Mouse (Mus musculus) hindbrain, embryonic 16.5 days (tissue): ENCODE results near the gene Slc25a33. TPM values are rescaled to one million over a fixed set of nuclear protein-coding genes. Genes with fewer than 3 reads are reported as not detected.
A peak's percentile ranks its signal among the peaks of the same experiment; 100 is the strongest.
"Not testable (repeated sequence)": the region's sequence is repeated elsewhere in the genome, so short reads cannot be mapped to it uniquely, and the experiment has no call there.

Source experiments
- ATAC-seq: fragments of 200-750 bp; cut with Nextera tagmentation; 2 replicates; pipeline ENCODE4 v1.8.0; 2017; ENCODE audit warnings: moderate TSS enrichment, moderate library complexity
- H3K27ac ChIP-seq: fragments of 300-500 bp; sonication (generic); 2 replicates; pipeline ENCODE4 v1.5.1; 2014; ENCODE audit warnings: low read depth, mild to moderate bottlenecking, control low read depth, low read length, moderate library complexity
- H3K27me3 ChIP-seq: fragments of 300-500 bp; sonication (generic); replicated peaks from 2 replicates; pipeline ENCODE4 v1.6.1; 2014; ENCODE audit warnings: low read length; ENCODE audit not compliant: control insufficient read depth, insufficient read depth
- H3K36me3 ChIP-seq: fragments of 300-500 bp; sonication (generic); 2 replicates; pipeline ENCODE4 v1.6.1; 2014; ENCODE audit warnings: mild to moderate bottlenecking, low read length, moderate library complexity, mixed read lengths; ENCODE audit not compliant: control insufficient read depth, insufficient read depth
- H3K4me1 ChIP-seq: fragments of 300-500 bp; sonication (generic); 2 replicates; pipeline ENCODE4 v1.6.1; 2014; ENCODE audit warnings: low read depth, low read length; ENCODE audit not compliant: control insufficient read depth, insufficient read depth
- H3K4me2 ChIP-seq: fragments of 300-500 bp; sonication (generic); 2 replicates; pipeline ENCODE4 v1.6.1; 2014; ENCODE audit warnings: mild to moderate bottlenecking, low read length, control low read depth, moderate library complexity
- H3K4me3 ChIP-seq: fragments of 300-500 bp; sonication (generic); 2 replicates; pipeline ENCODE4 v1.5.1; 2014; ENCODE audit warnings: mild to moderate bottlenecking, low read length, control low read depth, moderate library complexity
- H3K9ac ChIP-seq: fragments of 300-500 bp; sonication (generic); 2 replicates; pipeline ENCODE4 v1.6.1; 2014; ENCODE audit warnings: low read depth, mild to moderate bottlenecking, control low read depth, low read length, moderate library complexity
- H3K9me3 ChIP-seq: fragments of 300-500 bp; sonication (generic); 2 replicates; pipeline ENCODE4 v1.6.1; 2014; ENCODE audit warnings: mild to moderate bottlenecking, low read length, moderate library complexity; ENCODE audit not compliant: control insufficient read depth
- WGBS: fragments of 180-500 bp; shearing (Covaris S2); extraction: QIAGEN DNeasy Blood & Tissue Kit; methylation state at CpG from one replicate; pipeline ENCODE4 v1.1.7; 2014; 5-methylcytosine and 5-hydroxymethylcytosine counted together
- polyA plus RNA-seq: library from polyadenylated mRNA; unstranded; fragments of >200 nt; fragmentation: Nextera tagmentation; extraction: Ambion mirVana; gene quantifications from 2 replicates; pipeline ENCODE4 v1.2.1, GENCODE M21; 2015

Slc25a33 gene
- polyA plus RNA-seq: 33.2 and 37.2 TPM in 2 replicates

DNA sequence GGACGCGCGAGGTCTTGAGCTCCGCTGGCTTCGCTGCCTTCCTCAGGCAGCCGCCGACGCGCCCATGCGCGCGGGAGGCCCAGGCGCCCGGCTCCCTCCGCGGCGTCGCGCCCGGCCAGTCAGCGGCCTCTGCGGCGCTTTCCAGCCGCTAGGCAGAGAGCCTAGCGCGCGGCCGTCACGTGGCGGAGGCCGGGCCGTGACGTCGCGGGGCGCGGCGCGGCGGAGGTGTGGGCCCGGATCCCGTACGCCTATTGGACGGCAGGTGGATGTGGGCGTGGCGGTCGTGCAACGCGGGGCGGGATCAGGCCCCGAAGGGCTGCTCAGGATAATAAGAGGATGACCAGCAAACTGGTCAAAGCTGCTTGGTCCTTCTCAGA, at the start of gene Slc25a33:
Gene Slc25a33, minus strand, starts transcription at position 184 of the 377 bp plus-strand sequence.
- H3K27me3 ChIP-seq: no peaks in the 10 kb centered on the region
- H3K4me2 ChIP-seq: peak within 1 kb of the TSS; percentile 88
- ATAC-seq: peak; percentile 98
- peak within 1 kb of the TSS; percentile 86 for H3K9ac ChIP-seq
- H3K4me1 ChIP-seq: peaks cover 17% of the 10 kb centered on the region
- WGBS: under 1% methylated on average over 34 of the region's 51 CpGs
- no peaks in the 10 kb centered on the region for H3K9me3 ChIP-seq
- H3K36me3 ChIP-seq: no peaks in the 10 kb centered on the region
- peak within 1 kb of the TSS; percentile 88 for H3K27ac ChIP-seq
- peak within 1 kb of the TSS; percentile 78 for H3K4me3 ChIP-seq

- no peaks in the 10 kb centered on the region for H3K27me3 ChIP-seq
- peaks cover 6% of the 10 kb centered on the region for H3K4me1 ChIP-seq
- no peak overlapping the region for H3K4me2 ChIP-seq
- no peak for ATAC-seq
- no peak overlapping the region for H3K27ac ChIP-seq
- no peak overlapping the region; the same call in 1 of the 2 replicates for H3K9ac ChIP-seq
- no peak overlapping the region for H3K4me3 ChIP-seq
- no peaks in the 10 kb centered on the region for H3K36me3 ChIP-seq
- WGBS: 73% methylated on average over 7 of the region's 7 CpGs
- no peaks in the 10 kb centered on the region for H3K9me3 ChIP-seq
Observed at GRCm38 (mm10) chr4:149822586-149823196, 48.6 kb upstream of the Slc25a33 start.

- H3K27me3 ChIP-seq: no peaks in the 10 kb centered on the region
- no peak overlapping the region; the same call in 1 of the 2 replicates for H3K27ac ChIP-seq
- ATAC-seq: peak; percentile 72
- H3K9me3 ChIP-seq: no peaks in the 10 kb centered on the region
- H3K36me3 ChIP-seq: no peaks in the 10 kb centered on the region
- H3K4me3 ChIP-seq: no peak overlapping the region
- H3K9ac ChIP-seq: no peak overlapping the region
- H3K4me1 ChIP-seq: peaks cover 6% of the 10 kb centered on the region
- WGBS: 32% methylated on average over 9 of the region's 9 CpGs
- peak overlapping the region; percentile 33; the same call in 1 of the 2 replicates for H3K4me2 ChIP-seq
Observed at GRCm38 (mm10) chr4:149822126-149822525, 48.0 kb upstream of the Slc25a33 start.

- Histone ChIP-seq H3K4me1 (peaks cover 6% of the 10 kb centered on the region), H3K27ac (no peak overlapping the region), H3K4me3 (no peak overlapping the region), H3K9ac (no peak overlapping the region), H3K36me3 (no peaks in the 10 kb centered on the region), H3K9me3 (no peaks in the 10 kb centered on the region), H3K27me3 (no peaks in the 10 kb centered on the region), H3K4me2 (no peak overlapping the region)
- no peak for ATAC-seq
- WGBS: 55% methylated on average over 6 of the region's 6 CpGs
Observed at GRCm38 (mm10) chr4:149820569-149820968, 46.5 kb upstream of the Slc25a33 start.

DNA sequence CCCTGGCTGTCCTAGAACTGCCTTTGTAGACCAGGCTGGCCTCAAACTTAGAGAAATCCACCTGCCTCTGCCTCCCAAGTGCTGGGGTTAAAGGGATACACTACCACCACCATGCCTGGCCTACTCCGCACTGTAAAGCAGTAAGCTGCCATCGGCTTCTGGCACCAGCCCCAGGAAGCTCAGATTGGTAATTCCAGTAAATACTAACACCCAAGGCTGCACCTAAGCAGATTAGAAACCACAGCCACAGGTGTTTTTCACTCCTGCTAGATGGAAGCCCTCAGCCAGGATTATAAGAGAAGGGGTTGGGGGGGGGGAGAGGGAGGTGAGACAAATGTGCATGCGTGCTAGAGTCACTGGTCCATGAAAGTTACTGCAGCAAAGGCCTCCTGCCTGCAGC, 45.1 kb upstream of the Slc25a33 start:
- WGBS: 71% methylated on average over 3 of the region's 3 CpGs
- no peak overlapping the region for H3K4me3 ChIP-seq
- H3K4me2 ChIP-seq: no peak overlapping the region
- H3K27me3 ChIP-seq: no peaks in the 10 kb centered on the region
- no peak overlapping the region for H3K9ac ChIP-seq
- no peak overlapping the region for H3K27ac ChIP-seq
- H3K36me3 ChIP-seq: no peaks in the 10 kb centered on the region
- H3K9me3 ChIP-seq: no peaks in the 10 kb centered on the region
- H3K4me1 ChIP-seq: peaks cover 6% of the 10 kb centered on the region
- ATAC-seq: no peak

DNA sequence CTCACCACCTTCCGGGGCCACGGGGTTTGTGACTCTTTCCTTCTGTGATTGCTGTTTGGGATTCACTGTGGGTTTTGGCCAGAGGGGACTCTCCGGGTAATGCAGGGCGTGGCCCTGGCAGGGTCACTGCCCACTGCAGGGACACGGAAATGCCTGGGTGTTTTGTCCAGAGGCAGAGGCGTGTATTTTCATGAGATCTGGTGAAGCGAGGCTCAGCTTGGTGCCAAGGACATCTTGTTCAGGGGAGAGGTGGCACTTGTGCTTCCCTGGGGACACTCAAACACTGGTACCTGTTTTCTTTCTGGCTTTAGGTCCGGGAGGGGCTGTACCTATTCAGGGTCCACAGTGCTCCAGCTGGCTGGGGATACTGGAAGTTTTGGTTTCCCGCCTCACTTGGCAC, 42.5 kb upstream of the Slc25a33 start:
- no peaks in the 10 kb centered on the region for H3K36me3 ChIP-seq
- H3K9ac ChIP-seq: no peak overlapping the region
- no peak overlapping the region for H3K4me2 ChIP-seq
- no peaks in the 10 kb centered on the region for H3K9me3 ChIP-seq
- no peak for ATAC-seq
- H3K27ac ChIP-seq: no peak overlapping the region
- no peaks in the 10 kb centered on the region for H3K27me3 ChIP-seq
- WGBS: 82% methylated on average over 9 of the region's 9 CpGs
- no peak overlapping the region for H3K4me3 ChIP-seq
- 0 out of 2 replicates have a peak, but pooled peaks cover under 1% of the 10 kb centered on the region for H3K4me1 ChIP-seq

- Histone ChIP-seq H3K27ac (no peak overlapping the region), H3K4me1 (no peaks in the 10 kb centered on the region), H3K9me3 (no peaks in the 10 kb centered on the region), H3K4me2 (no peak overlapping the region), H3K27me3 (no peaks in the 10 kb centered on the region), H3K4me3 (no peak overlapping the region), H3K36me3 (no peaks in the 10 kb centered on the region), H3K9ac (no peak overlapping the region)
- no peak for ATAC-seq
- WGBS: 93% methylated on average over 14 of the region's 14 CpGs
Observed at GRCm38 (mm10) chr4:149815586-149815985, 41.5 kb upstream of the Slc25a33 start.

GRCm38 (mm10) chr4:149813409-149814184, 39.5 kb upstream of the Slc25a33 start:
- no peak for ATAC-seq
- WGBS: 60% methylated on average over 14 of the region's 14 CpGs
- Histone ChIP-seq H3K4me1 (0 out of 2 replicates have a peak, but pooled peaks cover 4% of the 10 kb centered on the region), H3K4me3 (no peak overlapping the region), H3K9me3 (no peaks in the 10 kb centered on the region), H3K36me3 (no peaks in the 10 kb centered on the region), H3K4me2 (no peak overlapping the region), H3K9ac (no peak overlapping the region), H3K27ac (no peak overlapping the region), H3K27me3 (no peaks in the 10 kb centered on the region; the same call in 1 of the 2 replicates)

GRCm38 (mm10) chr4:149810372-149810771, 36.3 kb upstream of the Slc25a33 start:
- H3K9ac ChIP-seq, H3K4me1 ChIP-seq, H3K36me3 ChIP-seq, ATAC-seq, H3K4me3 ChIP-seq, H3K27ac ChIP-seq, H3K4me2 ChIP-seq, H3K27me3 ChIP-seq, H3K9me3 ChIP-seq: not testable (repeated sequence)
